Comparison of ENCODE assay signal across 15 mouse cellular contexts in the genomic region with DNA sequence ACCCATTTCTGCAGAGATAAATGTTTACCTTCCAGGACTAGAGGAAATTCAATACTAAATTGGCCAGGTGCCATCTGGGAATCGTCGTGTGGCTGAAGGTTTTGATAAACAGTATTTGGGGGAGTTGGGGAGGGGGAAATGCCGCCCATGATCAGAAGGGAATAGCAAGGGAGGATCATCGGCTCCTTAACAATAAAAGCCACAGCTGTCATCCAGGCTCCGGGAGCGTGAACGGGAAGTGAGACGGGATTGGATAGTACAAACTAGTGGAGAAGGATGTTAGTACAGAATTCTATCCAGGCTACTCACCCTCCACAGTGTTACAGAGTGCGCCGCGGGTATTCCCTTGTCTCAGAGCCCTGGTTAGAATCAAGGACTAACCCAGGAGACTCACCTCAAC.
DNase-seq lines count a peak whose midpoint lies in the region; ATAC-seq lines count a peak whose summit lies in the region.
"Had no signal": no experiment of that assay in that cellular context is flagged by ENCODE, and none has a peak within 500 bp of the region (broad histone marks: within the 10 kb centered on the region; RNA-seq: fewer than 3 reads in every experiment).

No protein-coding gene starts in this region.

- ATAC-seq in limb, embryonic 13.5 days (ENCODE audit: low FRiP score, low read depth): peak; percentile 68; the same call in 1 of the 2 replicates
- ATAC-seq: forebrain, embryonic 13.5 days; liver, embryonic 12.5 days had no signal

- H3K4me2 ChIP-seq in limb, embryonic 13.5 days (replicated peaks): peak overlapping the region; percentile 4; the same call in 1 of the 2 replicates
- H3K4me2 ChIP-seq: forebrain, embryonic 13.5 days; heart, embryonic 12.5 days; hindbrain, embryonic 14.5 days; liver, embryonic 12.5 days had no signal

- no peaks in the 10 kb centered on the region for H3K36me3 ChIP-seq in limb, embryonic 13.5 days
- H3K36me3 ChIP-seq: heart, embryonic 12.5 days; liver, embryonic 12.5 days had no signal

- no peaks in the 10 kb centered on the region for H3K9me3 ChIP-seq in limb, embryonic 13.5 days
- H3K9me3 ChIP-seq: forebrain, embryonic 13.5 days had no signal

- no peak overlapping the region for H3K9ac ChIP-seq in limb, embryonic 13.5 days
- H3K9ac ChIP-seq: forebrain, embryonic 13.5 days; heart, embryonic 12.5 days; hindbrain, embryonic 14.5 days; liver, embryonic 12.5 days had no signal

- H3K27me3 ChIP-seq in limb, embryonic 13.5 days: no peaks in the 10 kb centered on the region
- H3K27me3 ChIP-seq: forebrain, embryonic 13.5 days; heart, embryonic 12.5 days; liver, embryonic 12.5 days had no signal

- DNase-seq in embryo, embryonic 11 days: peak; percentile 7
- no peak for DNase-seq in embryo, embryonic 10.5 days (ENCODE audit: low spot score)
- DNase-seq in kidney, postnatal 4 days: peak; percentile 22 to 23
- no peak for DNase-seq in kidney, adult 18-20 months
- DNase-seq in NIH3T3 (ENCODE audit: low read depth): peak; percentile 14
- DNase-seq in heart, adult 18-20 months: no peak
- DNase-seq in testis, postnatal 14 days (ENCODE audit: low spot score): no peak
- DNase-seq: adrenal gland, postnatal 25 days; gastrocnemius, postnatal 14 days had no signal

- peaks cover 14% of the 10 kb centered on the region for H3K4me1 ChIP-seq in limb, embryonic 13.5 days
- H3K4me1 ChIP-seq: heart, embryonic 12.5 days; liver, embryonic 12.5 days had no signal

- no peak overlapping the region for H3K27ac ChIP-seq in limb, embryonic 13.5 days
- H3K27ac ChIP-seq: forebrain, embryonic 13.5 days; hindbrain, embryonic 14.5 days; liver, embryonic 12.5 days; macrophage had no signal

- no peak overlapping the region for H3K4me3 ChIP-seq in limb, embryonic 13.5 days
- H3K4me3 ChIP-seq: forebrain, embryonic 13.5 days; heart, embryonic 12.5 days; liver, embryonic 12.5 days had no signal

- WGBS in limb, embryonic 13.5 days: 40% methylated on average over 11 of the region's 11 CpGs

Comparison
In these comparisons a context has a peak if more than half of its experiments do, and no peak if none do; other contexts are left out.
1. DNase-seq: peak in embryo, embryonic 11 days (single experiment), kidney, postnatal 4 days (2 of 2) and NIH3T3 (single experiment); none in embryo, embryonic 10.5 days (single experiment), kidney, adult 18-20 months (single experiment), heart, adult 18-20 months (0 of 2) and testis, postnatal 14 days (single experiment).